Mouse (Mus musculus): ENCODE results near the gene Gm11562.

The Gm11562 gene

GRCm38 (mm10) chr11:99585096-99585495 lies 35.1 kb downstream of the Gm11562 start:
- no peak for DNase-seq (ENCODE audit: low spot score in 2 of 2)

- DNase-seq (ENCODE audit: low spot score in 2 of 2): no peak
These were observed 37.0 kb downstream of the Gm11562 start, which contains the start of gene Krtap1-4 for GRCm38 (mm10) chr11:99583245-99583704. Krtap1-4 (minus strand) TSS chr11:99583654.

GRCm38 (mm10) chr11:99581564-99581963 lies 38.7 kb downstream of the Gm11562 start:
- no peak for DNase-seq (ENCODE audit: low spot score in 2 of 2)

GRCm38 (mm10) chr11:99581051-99581450 lies 39.2 kb downstream of the Gm11562 start:
- no peak for DNase-seq (ENCODE audit: low spot score in 2 of 2)

- no peak for DNase-seq (ENCODE audit: low spot score in 2 of 2)
These were observed 39.6 kb downstream of the Gm11562 start, which contains the start of gene Krtap1-5 for GRCm38 (mm10) chr11:99580636-99581035. Krtap1-5 (minus strand) TSS chr11:99581016.

GRCm38 (mm10) chr11:99574106-99574505 lies 46.1 kb downstream of the Gm11562 start:
- peak; percentile 65 to 77 for DNase-seq (ENCODE audit: low spot score in 2 of 2)

GRCm38 (mm10) chr11:99573164-99573563 lies 47.1 kb downstream of the Gm11562 start:
- DNase-seq (ENCODE audit: low spot score in 2 of 2): no peak
